Mouse (Mus musculus) hindbrain, embryonic 12.5 days (tissue): ENCODE measurements around the gene Serpinb1c. TPM values are rescaled to one million over a fixed set of nuclear protein-coding genes. Genes with fewer than 3 reads are reported as not detected.
"Not testable (repeated sequence)": the region's sequence is repeated elsewhere in the genome, so short reads cannot be mapped to it uniquely, and the experiment has no call there.

Source experiments
- ATAC-seq: fragments of 200-750 bp; cut with Nextera tagmentation; 2 replicates; pipeline ENCODE4 v1.8.0; 2017; ENCODE audit warnings: moderate TSS enrichment; ENCODE audit not compliant: low FRiP score
- H3K27ac ChIP-seq: fragments of 300-500 bp; sonication (generic); 2 replicates; pipeline ENCODE4 v1.5.1; 2016; ENCODE audit warnings: mild to moderate bottlenecking
- H3K27me3 ChIP-seq: fragments of 300-500 bp; sonication (generic); 2 replicates; pipeline ENCODE4 v1.6.1; 2016; ENCODE audit warnings: mild to moderate bottlenecking
- H3K36me3 ChIP-seq: fragments of 300-500 bp; sonication (generic); 2 replicates; pipeline ENCODE4 v1.6.1; 2016; ENCODE audit warnings: mild to moderate bottlenecking
- H3K4me1 ChIP-seq: fragments of 300-500 bp; sonication (generic); 2 replicates; pipeline ENCODE4 v1.6.1; 2016
- H3K4me2 ChIP-seq: fragments of 300-500 bp; sonication (generic); replicated peaks from 2 replicates; pipeline ENCODE4 v1.6.1; 2016; ENCODE audit warnings: mild to moderate bottlenecking
- H3K4me3 ChIP-seq: fragments of 300-500 bp; sonication (generic); 2 replicates; pipeline ENCODE4 v1.5.1; 2016; ENCODE audit warnings: mild to moderate bottlenecking
- H3K9ac ChIP-seq: fragments of 300-500 bp; sonication (generic); 2 replicates; pipeline ENCODE4 v1.6.1; 2016; ENCODE audit warnings: mild to moderate bottlenecking, moderate library complexity
- H3K9me3 ChIP-seq: fragments of 300-500 bp; sonication (generic); replicated peaks from 2 replicates; pipeline ENCODE4 v1.6.1; 2016; ENCODE audit warnings: mild to moderate bottlenecking
- WGBS: fragments of 180-500 bp; shearing (Covaris S2); methylation state at CpG from one replicate; pipeline ENCODE4 v1.1.7; 2016; 5-methylcytosine and 5-hydroxymethylcytosine counted together
- polyA plus RNA-seq: library from polyadenylated mRNA; unstranded; fragments of >200 nt; fragmentation: Nextera tagmentation; extraction: Ambion mirVana; gene quantifications from 2 replicates; pipeline ENCODE4 v1.2.1, GENCODE M21; 2016

The Serpinb1c gene
- polyA plus RNA-seq, 1 experiment from 2014 or later, result not detected

DNA sequence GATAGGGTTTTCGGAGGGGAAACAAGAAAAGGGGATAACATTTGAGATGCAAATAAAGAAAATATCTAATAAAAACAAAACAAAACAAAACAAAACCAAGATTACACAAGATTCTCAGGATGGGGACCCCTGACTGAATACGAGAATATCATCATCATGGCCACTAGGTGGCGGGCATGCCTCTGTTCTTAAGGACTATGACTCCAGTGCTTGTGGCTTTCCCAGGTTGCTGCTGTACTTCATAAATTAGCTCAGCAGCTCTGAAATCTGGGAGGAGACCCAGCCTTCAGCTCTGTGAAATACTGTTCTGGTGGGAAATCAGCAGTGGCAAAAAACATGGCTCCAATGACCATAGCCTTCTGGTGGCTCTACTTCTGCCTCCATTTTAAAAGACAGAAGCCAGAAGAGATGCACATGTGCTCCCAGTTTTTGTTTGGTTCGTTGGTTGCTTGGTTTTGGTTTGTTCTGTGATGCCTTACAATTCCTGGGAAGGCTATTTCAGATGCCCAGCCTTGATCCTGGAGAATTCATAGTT, 4.5 kb upstream of the Serpinb1c start:
- Histone ChIP-seq H3K4me2 (no peak overlapping the region), H3K27ac (no peak overlapping the region), H3K4me1 (no peaks in the 10 kb centered on the region), H3K9me3 (no peaks in the 10 kb centered on the region), H3K4me3 (no peak overlapping the region), H3K9ac (no peak overlapping the region), H3K27me3 (no peaks in the 10 kb centered on the region), H3K36me3 (no peaks in the 10 kb centered on the region)
- 16% methylated on average over 4 of the region's 4 CpGs for WGBS
- ATAC-seq, result peak; percentile 71

DNA sequence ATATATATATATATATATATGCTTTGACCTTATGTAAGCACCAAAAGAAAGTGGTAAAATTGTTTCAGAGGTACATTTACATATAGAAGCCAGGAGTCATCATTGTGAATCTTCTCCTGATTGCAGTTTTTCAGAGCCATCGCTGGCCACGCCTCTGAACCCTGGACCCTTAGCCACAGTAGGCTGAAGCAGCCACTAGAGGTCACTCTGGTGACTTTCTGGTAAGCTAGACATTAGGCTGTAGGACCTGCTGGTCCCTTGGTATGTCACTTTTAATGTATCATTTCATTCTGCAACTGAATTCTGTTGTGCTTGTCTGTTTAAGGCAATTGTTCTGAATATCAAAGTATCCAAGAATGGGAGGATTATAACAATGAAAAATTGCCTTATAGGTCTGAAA, 2.6 kb upstream of the Serpinb1c start:
- H3K4me3 ChIP-seq, result no peak overlapping the region
- 30% methylated on average over 2 of the region's 2 CpGs for WGBS
- H3K27me3 ChIP-seq, result no peaks in the 10 kb centered on the region
- no peak; the same call in 1 of the 2 replicates for ATAC-seq
- H3K4me1 ChIP-seq, result no peaks in the 10 kb centered on the region
- H3K36me3 ChIP-seq, result no peaks in the 10 kb centered on the region
- no peak overlapping the region for H3K9ac ChIP-seq
- no peak overlapping the region for H3K27ac ChIP-seq
- H3K4me2 ChIP-seq, result no peak overlapping the region
- no peaks in the 10 kb centered on the region for H3K9me3 ChIP-seq

DNA sequence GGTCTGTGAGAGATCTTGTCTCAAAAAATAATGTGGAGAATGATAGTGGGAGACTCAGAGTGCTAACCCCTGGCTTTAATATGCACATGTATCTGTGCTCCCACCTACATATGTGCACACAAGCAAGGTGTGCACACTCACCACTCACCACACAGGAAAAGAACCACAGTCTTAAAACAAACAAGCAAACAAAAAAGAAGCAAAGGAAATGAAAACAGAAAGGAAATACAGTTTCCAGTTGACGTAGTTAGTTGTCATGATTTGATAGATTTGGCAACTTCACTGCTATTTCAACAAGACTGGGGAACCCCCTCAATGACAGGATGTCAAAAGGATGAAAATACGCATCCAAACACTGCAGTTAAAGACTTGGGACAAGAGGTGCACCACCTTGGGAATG, 1.1 kb upstream of the Serpinb1c start:
- H3K36me3 ChIP-seq, H3K27me3 ChIP-seq, H3K9ac ChIP-seq, H3K27ac ChIP-seq, ATAC-seq, H3K9me3 ChIP-seq, H3K4me1 ChIP-seq, H3K4me3 ChIP-seq, H3K4me2 ChIP-seq: not testable (repeated sequence)
- WGBS, result 100% methylated on average over 2 of the region's 2 CpGs

DNA sequence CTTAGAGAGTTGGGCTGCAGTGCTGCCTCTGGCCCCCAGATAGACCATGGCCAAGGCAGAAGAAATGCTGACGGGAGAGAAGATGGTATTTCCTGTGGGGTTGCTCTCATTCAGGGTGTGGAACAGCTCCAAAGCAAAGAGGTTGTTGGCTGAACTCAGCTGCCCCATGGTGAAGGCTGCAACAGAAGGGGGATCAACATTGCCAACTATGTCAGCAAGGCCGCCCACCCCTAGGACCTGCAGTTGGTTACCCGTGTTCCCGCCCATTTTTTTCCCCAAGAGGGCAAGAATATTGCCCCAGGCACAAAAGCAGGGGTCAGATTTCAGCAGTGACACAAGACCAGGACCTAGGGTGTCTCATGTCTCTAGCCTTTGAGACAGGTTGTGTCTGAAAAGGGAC, 1.1 kb downstream of the Serpinb1c start:
- no peak for ATAC-seq
- Histone ChIP-seq H3K9me3 (no peaks in the 10 kb centered on the region), H3K4me1 (no peaks in the 10 kb centered on the region)

DNA sequence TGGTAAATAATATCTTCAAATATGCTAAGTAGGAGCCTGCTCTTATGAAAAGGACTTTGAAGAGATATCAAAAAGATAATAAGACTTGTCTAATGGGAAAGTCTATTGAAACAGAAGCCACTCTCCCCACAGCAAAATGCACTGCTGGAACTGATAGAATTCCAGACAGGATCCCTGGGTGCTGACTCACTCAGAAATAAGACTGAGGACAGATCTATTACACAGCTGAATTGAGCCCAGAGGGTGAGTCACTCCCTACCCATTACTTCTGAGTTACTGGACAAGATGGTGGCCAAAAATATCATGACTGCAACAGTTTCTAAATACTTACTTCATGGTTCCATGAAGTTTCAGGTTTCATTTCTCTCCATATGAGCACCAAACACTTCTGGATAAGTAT, 13.3 kb downstream of the Serpinb1c start:
- H3K9ac ChIP-seq, result no peak overlapping the region
- no peak overlapping the region for H3K4me2 ChIP-seq
- no peak overlapping the region for H3K4me3 ChIP-seq
- H3K9me3 ChIP-seq, result no peaks in the 10 kb centered on the region
- no peaks in the 10 kb centered on the region for H3K36me3 ChIP-seq
- no peaks in the 10 kb centered on the region for H3K27me3 ChIP-seq
- no peak overlapping the region for H3K27ac ChIP-seq
- H3K4me1 ChIP-seq, result no peaks in the 10 kb centered on the region
- ATAC-seq, result no peak

More for the DNA sequence above, 1.1 kb downstream of the Serpinb1c start:
- Histone ChIP-seq H3K4me3 (no peak overlapping the region), H3K9ac (no peak overlapping the region), H3K4me2 (no peak overlapping the region), H3K36me3 (no peaks in the 10 kb centered on the region), H3K27ac (no peak overlapping the region), H3K27me3 (no peaks in the 10 kb centered on the region)
- 81% methylated on average over 4 of the region's 4 CpGs for WGBS

DNA sequence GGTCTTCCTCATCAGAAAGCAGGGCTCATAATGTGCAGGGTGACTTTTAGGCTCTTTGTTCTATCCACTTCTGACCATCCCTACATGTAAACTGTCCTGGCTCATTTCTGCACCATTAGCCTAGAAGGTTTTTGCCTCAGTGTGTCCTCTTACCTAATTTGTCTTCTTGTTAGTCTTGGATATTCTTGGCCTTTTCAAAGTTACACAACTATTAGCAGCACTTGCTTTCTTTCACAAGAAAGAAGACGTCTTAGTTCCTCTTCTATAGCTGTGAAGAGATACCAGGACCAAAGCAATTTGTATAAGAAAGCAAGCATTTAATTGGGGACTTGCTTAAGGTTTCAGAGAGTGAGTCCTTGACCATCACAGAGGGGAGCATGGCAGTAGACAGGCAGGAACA, 24.1 kb downstream of the Serpinb1c start:
- H3K36me3 ChIP-seq, result no peaks in the 10 kb centered on the region
- no peak for ATAC-seq

DNA sequence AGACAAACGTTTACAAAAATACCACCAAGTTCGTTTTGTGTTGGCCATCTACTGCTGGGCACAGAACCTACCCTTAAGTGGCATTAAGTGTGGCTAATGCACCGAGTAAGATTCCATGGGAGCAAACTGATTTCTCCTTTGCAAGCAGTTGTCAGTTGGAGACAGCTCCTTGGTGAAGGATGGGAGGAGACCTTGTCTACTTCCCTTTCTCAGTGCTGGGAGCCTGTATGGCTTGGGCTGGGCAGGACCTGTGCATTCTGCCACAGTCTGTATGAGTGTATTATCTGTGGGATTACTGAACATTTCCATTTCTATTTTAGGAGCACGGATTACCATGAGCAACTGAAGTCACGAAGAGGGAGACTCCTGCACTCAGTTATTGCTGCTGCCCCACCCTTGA, 29.2 kb downstream of the Serpinb1c start:
- no peaks in the 10 kb centered on the region for H3K36me3 ChIP-seq
- H3K4me2 ChIP-seq, result no peak overlapping the region
- no peak overlapping the region for H3K4me3 ChIP-seq
- H3K4me1 ChIP-seq, result no peaks in the 10 kb centered on the region
- H3K27me3 ChIP-seq, result no peaks in the 10 kb centered on the region
- WGBS, result 82% methylated on average over 5 of the region's 5 CpGs
- H3K9me3 ChIP-seq, result no peaks in the 10 kb centered on the region
- H3K9ac ChIP-seq, result no peak overlapping the region
- ATAC-seq, result no peak
- H3K27ac ChIP-seq, result no peak overlapping the region

More for the DNA sequence above, 24.1 kb downstream of the Serpinb1c start:
- Histone ChIP-seq H3K27me3 (no peaks in the 10 kb centered on the region), H3K9me3 (no peaks in the 10 kb centered on the region), H3K4me1 (no peaks in the 10 kb centered on the region), H3K4me3 (no peak overlapping the region), H3K9ac (no peak overlapping the region), H3K4me2 (no peak overlapping the region), H3K27ac (no peak overlapping the region)
- WGBS, result 76% methylated on average over 1 of the region's 1 CpGs

DNA sequence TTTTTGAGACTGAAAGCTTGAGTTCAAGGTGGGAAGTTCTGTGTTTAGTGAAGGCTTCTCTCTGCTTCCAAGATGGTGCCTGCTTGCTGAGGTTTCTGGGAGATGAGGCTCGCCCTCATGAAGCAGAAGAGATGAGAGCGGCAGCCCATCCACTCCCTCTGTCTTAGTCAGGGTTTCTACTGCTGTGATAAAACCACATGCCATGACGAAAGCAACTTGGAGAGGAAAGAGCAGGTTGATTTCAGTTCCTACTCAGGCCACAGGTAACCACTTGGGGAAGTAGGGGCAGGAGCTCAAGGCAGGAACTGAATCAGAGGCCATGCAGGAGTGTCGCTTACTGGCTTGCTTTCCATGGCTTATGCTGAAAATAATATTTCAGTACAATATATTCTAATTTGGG, 29.8 kb downstream of the Serpinb1c start:
- H3K9me3 ChIP-seq, H3K36me3 ChIP-seq, ATAC-seq, H3K4me3 ChIP-seq, H3K9ac ChIP-seq, H3K27me3 ChIP-seq, H3K4me1 ChIP-seq, H3K27ac ChIP-seq, H3K4me2 ChIP-seq: not testable (repeated sequence)
- WGBS, result 87% methylated on average over 4 of the region's 4 CpGs

DNA sequence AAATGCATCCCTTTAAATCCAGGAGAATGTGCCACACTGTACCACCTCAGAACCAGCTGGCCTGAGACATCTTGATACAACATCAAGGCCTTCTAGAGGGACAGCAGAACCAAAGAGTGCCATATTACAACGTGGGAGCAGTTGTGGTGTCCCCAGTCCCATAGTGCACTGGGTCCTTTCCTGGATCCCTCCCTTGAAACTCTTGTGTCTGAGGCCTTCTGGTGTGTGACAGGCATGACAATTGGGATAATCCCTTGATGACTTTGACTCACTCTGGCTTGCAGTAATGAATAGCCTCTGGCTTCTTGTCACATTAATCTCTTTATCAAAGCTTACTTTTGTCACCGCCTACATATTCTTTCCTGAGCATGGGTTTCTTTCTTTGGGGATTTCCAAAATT, 31.0 kb downstream of the Serpinb1c start:
- no peak for ATAC-seq
- H3K27me3 ChIP-seq, result 0 out of 2 replicates have a peak, but pooled peaks cover 3% of the 10 kb centered on the region
- 59% methylated on average over 2 of the region's 2 CpGs for WGBS

DNA sequence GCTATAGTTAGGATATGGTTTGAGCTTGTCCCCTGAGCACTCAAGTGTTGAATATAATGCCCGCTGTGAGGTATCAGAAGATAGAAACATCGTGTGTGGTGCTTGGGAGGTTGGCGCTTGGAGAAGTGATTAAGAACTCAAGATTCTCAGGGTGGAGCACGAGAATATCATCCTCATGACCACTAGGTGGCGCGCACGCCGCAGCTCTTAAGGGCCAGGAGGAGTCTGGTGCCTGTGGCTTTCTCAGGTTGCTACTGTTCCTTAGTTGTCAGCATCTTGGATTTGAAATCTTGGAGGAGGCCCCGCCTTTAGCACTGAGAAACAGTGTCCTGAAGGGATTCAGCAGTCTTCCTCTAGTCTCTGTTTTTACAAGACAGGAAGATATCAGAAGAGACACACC, 31.5 kb downstream of the Serpinb1c start:
- 6% methylated on average over 9 of the region's 9 CpGs for WGBS
- no peaks in the 10 kb centered on the region for H3K9me3 ChIP-seq
- 0 out of 2 replicates have a peak, but pooled peaks cover 3% of the 10 kb centered on the region for H3K27me3 ChIP-seq
- no peaks in the 10 kb centered on the region for H3K4me1 ChIP-seq
- ATAC-seq, result peak; percentile 73
- no peaks in the 10 kb centered on the region for H3K36me3 ChIP-seq
- no peak overlapping the region for H3K9ac ChIP-seq
- H3K4me2 ChIP-seq, result no peak overlapping the region
- H3K27ac ChIP-seq, result no peak overlapping the region
- no peak overlapping the region for H3K4me3 ChIP-seq

More for the DNA sequence above, 31.0 kb downstream of the Serpinb1c start:
- no peaks in the 10 kb centered on the region for H3K9me3 ChIP-seq
- H3K4me3 ChIP-seq, result no peak overlapping the region
- H3K4me2 ChIP-seq, result no peak overlapping the region
- no peaks in the 10 kb centered on the region for H3K36me3 ChIP-seq
- H3K9ac ChIP-seq, result no peak overlapping the region
- H3K27ac ChIP-seq, result no peak overlapping the region
- no peaks in the 10 kb centered on the region for H3K4me1 ChIP-seq

DNA sequence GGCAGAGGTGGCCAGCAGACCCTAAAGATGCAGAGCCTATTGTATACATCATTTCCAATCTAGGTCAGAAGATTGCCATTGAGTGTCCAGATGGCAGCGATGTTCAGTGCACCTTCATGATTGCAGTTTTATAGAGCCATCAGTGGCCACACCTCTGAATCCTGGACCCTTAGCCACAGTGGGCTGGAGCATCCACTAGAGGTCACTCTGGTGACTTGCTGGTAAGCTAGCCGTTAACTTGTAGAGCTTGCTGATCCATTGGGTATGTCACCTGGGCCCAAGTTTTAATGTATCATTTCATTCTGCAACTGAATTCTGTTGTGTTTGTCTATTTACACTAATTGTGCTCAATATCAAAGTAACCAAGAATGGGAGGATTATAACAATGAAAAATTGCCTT, 32.4 kb downstream of the Serpinb1c start:
- H3K4me3 ChIP-seq, result no peak overlapping the region
- H3K36me3 ChIP-seq, result no peaks in the 10 kb centered on the region
- no peak for ATAC-seq
- H3K9ac ChIP-seq, result no peak overlapping the region
- 66% methylated on average over 2 of the region's 2 CpGs for WGBS
- no peaks in the 10 kb centered on the region for H3K9me3 ChIP-seq
- no peak overlapping the region for H3K27ac ChIP-seq
- no peaks in the 10 kb centered on the region for H3K4me1 ChIP-seq
- H3K27me3 ChIP-seq, result 0 out of 2 replicates have a peak, but pooled peaks cover 3% of the 10 kb centered on the region
- H3K4me2 ChIP-seq, result no peak overlapping the region

DNA sequence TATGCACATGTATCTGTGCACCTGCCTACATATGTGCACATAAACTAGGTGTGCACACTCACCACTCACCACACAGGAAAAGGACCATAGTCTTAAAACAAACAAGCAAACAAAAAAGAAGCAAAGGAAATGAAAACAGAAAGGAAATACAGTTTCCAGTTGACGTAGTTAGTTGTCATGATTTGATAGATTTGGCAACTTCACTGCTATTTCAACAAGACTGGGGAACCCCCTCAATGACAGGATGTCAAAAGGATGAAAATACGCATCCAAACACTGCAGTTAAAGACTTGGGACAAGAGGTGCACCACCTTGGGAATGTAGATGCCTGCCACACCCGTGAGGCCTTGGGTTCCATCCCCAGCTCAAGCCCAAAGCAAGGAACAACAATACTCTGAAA, 33.5 kb downstream of the Serpinb1c start:
- not testable (repeated sequence) for H3K27ac ChIP-seq, H3K36me3 ChIP-seq, H3K4me3 ChIP-seq, H3K9ac ChIP-seq, ATAC-seq, H3K27me3 ChIP-seq, H3K4me2 ChIP-seq, H3K4me1 ChIP-seq, H3K9me3 ChIP-seq
- 79% methylated on average over 3 of the region's 3 CpGs for WGBS

DNA sequence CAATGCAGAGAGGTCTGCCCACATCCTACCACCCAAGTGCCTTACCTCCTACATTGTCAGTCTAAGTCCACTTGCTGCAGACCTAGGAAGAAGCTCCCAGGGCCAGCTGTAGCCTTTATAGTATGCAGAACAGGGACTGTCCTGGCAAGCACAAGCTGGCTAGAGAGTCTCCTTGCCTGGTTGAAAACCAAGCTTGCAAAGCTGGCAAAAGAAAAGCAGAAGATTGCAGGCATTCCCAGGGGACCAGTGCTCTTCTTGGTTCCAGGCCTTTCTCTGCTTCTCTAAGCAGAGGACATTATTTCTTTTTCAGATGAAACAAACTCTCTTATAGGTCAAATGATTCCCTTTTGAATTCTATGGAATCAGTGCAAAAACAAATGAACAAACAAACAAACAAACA, 34.6 kb downstream of the Serpinb1c start:
- Histone ChIP-seq H3K9me3 (no peaks in the 10 kb centered on the region), H3K9ac (no peak overlapping the region), H3K4me1 (no peaks in the 10 kb centered on the region), H3K27ac (no peak overlapping the region), H3K27me3 (0 out of 2 replicates have a peak, but pooled peaks cover 3% of the 10 kb centered on the region), H3K4me2 (no peak overlapping the region), H3K36me3 (no peaks in the 10 kb centered on the region), H3K4me3 (no peak overlapping the region)
- no peak for ATAC-seq
